Mouse (Mus musculus): ENCODE results near the gene Ogfod1.

DNA sequence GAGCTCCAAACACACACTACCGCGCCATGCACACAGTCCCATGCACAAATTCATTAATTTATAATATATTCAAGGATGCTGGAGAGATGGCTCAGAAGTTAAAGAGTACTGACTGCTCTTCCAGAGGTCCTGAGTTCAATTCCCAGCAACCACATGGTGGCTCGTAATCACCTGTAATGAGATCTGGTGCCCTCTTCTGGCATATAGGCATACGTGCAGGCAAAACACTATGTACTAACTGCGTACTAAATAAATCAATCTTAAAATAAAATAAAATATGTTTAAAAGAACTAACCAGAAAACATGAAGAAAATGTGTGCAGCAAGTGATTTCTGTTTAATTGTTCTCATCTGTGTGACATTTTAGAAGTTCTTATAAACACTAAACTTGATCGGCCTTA is 57.3 kb downstream of the Ogfod1 start:
- TF ChIP-seq POLR2A (IDR thresholded peaks at IDR 0.05; ENCODE audit: extremely low read depth, insufficient read depth, low read length) (no peak), CTCF (IDR thresholded peaks at IDR 0.05; ENCODE audit: low read depth, low read length) (no peak)
